Mouse (Mus musculus) liver, embryonic 16.5 days (tissue): Measurements from ENCODE around the gene Tubb5. TPM values are rescaled to one million over a fixed set of nuclear protein-coding genes. Genes with fewer than 3 reads are reported as not detected.

Source experiments
- ATAC-seq: fragments of 200-750 bp; cut with Nextera tagmentation; 2 replicates; pipeline ENCODE4 v1.8.0; 2017; ENCODE audit warnings: low read depth, mild to moderate bottlenecking, moderate number of reproducible peaks, moderate library complexity
- H3K27ac ChIP-seq: fragments of 300-500 bp; sonication (generic); 2 replicates; pipeline ENCODE4 v1.5.1; 2014; ENCODE audit warnings: mild to moderate bottlenecking, low read length
- H3K27me3 ChIP-seq: fragments of 300-500 bp; sonication (generic); 2 replicates; pipeline ENCODE4 v1.6.1; 2014; ENCODE audit warnings: low read depth, low read length, mixed read lengths; ENCODE audit not compliant: control insufficient read depth, insufficient read depth
- H3K36me3 ChIP-seq: fragments of 300-500 bp; sonication (generic); 2 replicates; pipeline ENCODE4 v1.6.1; 2014; ENCODE audit warnings: mild to moderate bottlenecking; ENCODE audit not compliant: control insufficient read depth, insufficient read depth
- H3K4me1 ChIP-seq: fragments of 300-500 bp; sonication (generic); 2 replicates; pipeline ENCODE4 v1.6.1; 2014; ENCODE audit warnings: low read depth, low read length, mixed read lengths; ENCODE audit not compliant: control insufficient read depth
- H3K4me2 ChIP-seq: fragments of 300-500 bp; sonication (generic); 2 replicates; pipeline ENCODE4 v1.6.1; 2014; ENCODE audit warnings: low read depth, low read length, mixed read lengths
- H3K4me3 ChIP-seq: fragments of 300-500 bp; sonication (generic); 2 replicates; pipeline ENCODE4 v1.5.1; 2014; ENCODE audit warnings: low read depth, mild to moderate bottlenecking, low read length
- H3K9ac ChIP-seq: fragments of 300-500 bp; sonication (generic); 2 replicates; pipeline ENCODE4 v1.6.1; 2014; ENCODE audit warnings: low read depth, low read length
- H3K9me3 ChIP-seq: fragments of 300-500 bp; sonication (generic); replicated peaks from 2 replicates; pipeline ENCODE4 v1.6.1; 2016; ENCODE audit warnings: low read length; ENCODE audit not compliant: control insufficient read depth
- whole genome bisulfite sequencing: fragments of 180-500 bp; shearing (Covaris S2); extraction: QIAGEN DNeasy Blood & Tissue Kit; methylation state at CpG from one replicate; pipeline ENCODE4 v1.1.7; 2014; ENCODE audit not compliant: insufficient replicate concordance; 5-methylcytosine and 5-hydroxymethylcytosine counted together
- polyA plus RNA-seq: library from polyadenylated mRNA; unstranded; fragments of >200 nt; fragmentation: Nextera tagmentation; extraction: Ambion mirVana; gene quantifications from 2 replicates; pipeline ENCODE4 v1.2.1, GENCODE M21; 2015

The Tubb5 gene
- polyA plus RNA-seq, 1 experiment from 2014 or later = 328 TPM

DNA sequence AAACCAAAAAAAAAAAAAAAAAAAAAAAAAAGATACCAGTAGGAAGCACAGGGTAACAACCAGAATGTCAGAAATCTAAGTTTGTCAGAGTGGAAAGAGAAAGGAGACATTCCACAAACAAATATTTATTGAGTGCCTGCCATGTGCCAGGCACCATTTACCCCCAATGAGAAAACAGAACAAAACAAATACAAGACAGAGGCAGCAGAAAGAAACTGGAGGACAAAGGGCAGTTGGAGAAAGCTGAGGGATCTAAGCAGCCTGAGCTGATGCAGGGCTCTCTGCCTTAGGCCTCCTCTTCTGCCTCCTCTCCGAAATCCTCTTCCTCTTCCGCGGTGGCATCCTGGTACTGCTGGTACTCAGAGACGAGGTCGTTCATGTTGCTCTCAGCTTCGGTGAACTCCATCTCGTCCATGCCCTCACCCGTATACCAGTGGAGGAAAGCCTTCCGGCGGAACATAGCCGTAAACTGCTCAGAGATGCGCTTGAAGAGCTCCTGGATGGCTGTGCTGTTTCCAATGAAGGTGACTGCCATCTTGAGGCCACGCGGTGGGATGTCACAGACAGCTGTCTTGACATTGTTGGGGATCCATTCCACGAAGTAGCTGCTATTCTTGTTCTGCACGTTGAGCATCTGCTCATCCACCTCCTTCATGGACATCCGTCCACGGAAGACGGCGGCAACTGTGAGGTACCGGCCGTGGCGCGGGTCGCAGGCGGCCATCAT lies 3.2 kb downstream of the Tubb5 start:
- no peak for ATAC-seq
- H3K4me2 ChIP-seq = peak overlapping the region; percentile 91
- peak overlapping the region; percentile 28; the same call in 1 of the 2 replicates for H3K9ac ChIP-seq
- H3K4me3 ChIP-seq = peak overlapping the region; percentile 78
- H3K36me3 ChIP-seq = peaks cover 43% of the 10 kb centered on the region
- WGBS = 74% methylated on average over 26 of the region's 26 CpGs
- 0 out of 2 replicates have a peak overlapping the region, but pooled peaks have one; percentile 13 for H3K27ac ChIP-seq
- H3K27me3 ChIP-seq = no peaks in the 10 kb centered on the region
- no peaks in the 10 kb centered on the region for H3K9me3 ChIP-seq
- H3K4me1 ChIP-seq = peaks cover 51% of the 10 kb centered on the region

- Histone ChIP-seq H3K27ac (peak overlapping the region; percentile 10; the same call in 1 of the 2 replicates), H3K36me3 (peaks cover 43% of the 10 kb centered on the region), H3K4me3 (no peak overlapping the region), H3K9me3 (no peaks in the 10 kb centered on the region), H3K27me3 (no peaks in the 10 kb centered on the region), H3K4me2 (no peak overlapping the region), H3K9ac (no peak overlapping the region), H3K4me1 (peaks cover 48% of the 10 kb centered on the region)
- no peak for ATAC-seq
- WGBS = 62% methylated on average over 5 of the region's 5 CpGs
These were observed 4.2 kb downstream of the Tubb5 start for GRCm38 (mm10) chr17:35833894-35834293.

DNA sequence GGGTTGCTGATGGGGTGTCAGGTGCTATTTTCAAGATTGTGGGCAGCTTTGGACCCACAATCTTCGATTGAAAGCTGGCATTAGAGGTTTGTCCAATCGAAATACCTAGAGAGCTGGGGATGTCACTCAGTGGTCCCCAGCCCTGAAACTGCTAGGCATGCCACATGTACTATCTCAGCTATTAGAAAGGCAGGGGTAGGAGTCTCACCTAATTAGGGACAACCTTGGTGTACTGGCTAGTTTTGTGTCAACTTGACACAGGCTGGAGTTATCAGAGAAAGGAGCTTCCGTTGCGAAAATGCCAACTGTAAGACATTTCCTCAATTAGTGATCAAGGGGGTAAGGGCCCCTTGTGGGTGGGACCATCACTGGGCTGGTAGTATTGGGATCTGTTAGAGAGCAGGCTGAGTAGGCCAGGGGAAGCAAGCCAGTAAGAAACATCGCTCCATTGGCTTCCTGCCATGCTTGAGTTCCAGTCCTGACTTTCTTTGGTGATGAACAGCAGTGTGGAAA lies 4.8 kb downstream of the Tubb5 start:
- ATAC-seq = no peak
- Histone ChIP-seq H3K4me1 (peaks cover 44% of the 10 kb centered on the region), H3K27me3 (no peaks in the 10 kb centered on the region), H3K4me2 (no peak overlapping the region), H3K9ac (no peak overlapping the region), H3K9me3 (no peaks in the 10 kb centered on the region), H3K4me3 (no peak overlapping the region), H3K36me3 (peaks cover 43% of the 10 kb centered on the region), H3K27ac (no peak overlapping the region; the same call in 1 of the 2 replicates)
- WGBS = 15% methylated on average over 5 of the region's 5 CpGs

DNA sequence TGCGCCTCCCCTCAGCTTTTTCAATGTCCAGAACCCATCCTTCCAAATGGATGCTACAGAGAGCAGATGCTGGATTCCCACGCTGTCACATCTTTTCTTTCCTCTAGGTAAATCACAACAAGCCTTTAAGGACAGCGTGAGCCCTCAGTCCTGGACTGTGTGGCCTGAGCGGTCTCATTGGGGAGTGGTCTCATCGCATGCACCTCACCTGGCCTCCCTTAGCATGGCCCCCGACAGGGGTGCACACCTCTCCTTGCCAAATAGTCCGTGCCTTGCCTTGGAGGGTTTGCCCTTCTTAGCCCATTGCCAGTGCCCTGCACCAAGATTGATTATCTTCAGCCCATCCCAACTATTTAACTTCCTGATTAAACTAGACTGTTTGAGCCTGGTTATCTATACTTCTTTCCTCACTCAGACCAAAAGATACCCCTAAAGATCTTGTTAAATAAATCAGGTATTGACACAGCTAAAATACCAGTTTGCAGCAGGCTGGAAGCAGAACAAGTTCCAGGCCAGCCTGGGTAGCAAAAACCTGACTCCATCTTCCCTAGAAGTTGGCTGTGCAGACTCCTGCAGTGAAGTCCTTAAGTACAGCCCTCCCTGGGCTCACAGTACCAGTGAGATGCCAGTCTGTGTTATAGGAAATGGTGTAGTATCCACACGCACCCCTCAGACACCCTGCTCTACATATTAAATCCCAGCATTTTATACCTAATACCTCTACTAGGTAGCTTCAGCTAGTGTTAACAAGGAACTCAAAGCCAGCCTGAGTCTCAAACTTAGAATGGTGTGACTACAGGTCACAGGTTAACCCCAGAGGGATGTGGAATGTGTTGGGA lies 5.5 kb downstream of the Tubb5 start:
- H3K4me3 ChIP-seq = no peak overlapping the region
- peaks cover 49% of the 10 kb centered on the region for H3K36me3 ChIP-seq
- no peak overlapping the region; the same call in 1 of the 2 replicates for H3K27ac ChIP-seq
- H3K9ac ChIP-seq = no peak overlapping the region
- ATAC-seq = no peak
- H3K27me3 ChIP-seq = no peaks in the 10 kb centered on the region
- 66% methylated on average over 8 of the region's 8 CpGs for WGBS
- H3K4me1 ChIP-seq = peaks cover 44% of the 10 kb centered on the region
- no peak overlapping the region for H3K4me2 ChIP-seq
- H3K9me3 ChIP-seq = no peaks in the 10 kb centered on the region

DNA sequence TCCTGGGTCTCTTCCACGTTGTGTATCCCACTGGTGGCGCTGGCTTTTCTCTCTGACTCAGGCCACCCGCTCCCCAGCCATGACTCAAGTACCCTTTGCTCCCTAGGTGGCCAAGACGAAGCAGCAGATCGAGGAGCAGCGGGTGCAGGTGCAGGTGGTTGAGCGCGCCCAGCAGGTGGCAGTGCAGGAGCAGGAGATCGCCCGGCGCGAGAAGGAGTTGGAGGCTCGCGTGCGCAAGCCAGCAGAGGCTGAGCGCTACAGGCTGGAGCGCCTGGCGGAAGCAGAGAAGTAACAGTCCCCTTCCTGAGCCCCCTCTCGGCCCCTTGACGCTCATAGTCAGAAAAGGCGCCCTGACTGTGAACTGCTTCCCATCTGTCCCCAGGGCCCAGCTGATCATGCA lies 8.4 kb downstream of the Tubb5 start:
- H3K27me3 ChIP-seq = no peaks in the 10 kb centered on the region
- peaks cover 34% of the 10 kb centered on the region for H3K36me3 ChIP-seq
- 3% methylated on average over 21 of the region's 21 CpGs for WGBS
- H3K9ac ChIP-seq = peak overlapping the region; percentile 17; the same call in 1 of the 2 replicates
- peak overlapping the region; percentile 28; the same call in 1 of the 2 replicates for H3K4me2 ChIP-seq
- ATAC-seq = peak; percentile 75
- H3K27ac ChIP-seq = no peak overlapping the region
- H3K4me1 ChIP-seq = peaks cover 31% of the 10 kb centered on the region
- no peaks in the 10 kb centered on the region for H3K9me3 ChIP-seq
- H3K4me3 ChIP-seq = no peak overlapping the region

- H3K36me3 ChIP-seq = peaks cover 12% of the 10 kb centered on the region
- no peaks in the 10 kb centered on the region for H3K9me3 ChIP-seq
- WGBS = 71% methylated on average over 13 of the region's 13 CpGs
- no peaks in the 10 kb centered on the region for H3K27me3 ChIP-seq
- ATAC-seq = no peak
- peaks cover 51% of the 10 kb centered on the region for H3K4me1 ChIP-seq
- peak overlapping the region; percentile 96 for H3K4me2 ChIP-seq
- peak overlapping the region; percentile 96 for H3K27ac ChIP-seq
- peak overlapping the region; percentile 27; the same call in 1 of the 2 replicates for H3K9ac ChIP-seq
- H3K4me3 ChIP-seq = no peak overlapping the region
These were observed 12.8 kb downstream of the Tubb5 start for GRCm38 (mm10) chr17:35825109-35825850.

DNA sequence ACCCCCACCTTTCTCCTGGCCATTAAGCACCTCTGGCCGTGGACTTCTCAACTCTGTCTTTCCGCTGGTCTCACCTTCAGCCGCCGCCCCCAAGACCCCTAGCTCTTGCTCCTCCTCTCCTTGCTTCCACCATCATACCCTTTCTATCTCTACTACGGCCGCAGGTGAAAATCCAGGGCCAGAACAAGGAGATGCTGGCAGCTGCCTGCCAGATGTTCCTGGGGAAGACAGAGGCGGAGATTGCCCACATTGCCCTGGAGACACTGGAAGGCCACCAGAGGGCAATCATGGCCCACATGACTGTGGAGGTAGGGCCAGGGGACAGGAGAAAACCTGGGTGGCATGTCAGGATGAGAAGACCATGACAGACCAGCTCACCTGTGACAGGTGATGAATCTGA lies 13.7 kb downstream of the Tubb5 start:
- Histone ChIP-seq H3K27ac (peak overlapping the region; percentile 96), H3K4me3 (peak overlapping the region; percentile 84), H3K36me3 (peaks cover 12% of the 10 kb centered on the region), H3K9me3 (no peaks in the 10 kb centered on the region), H3K4me1 (peaks cover 50% of the 10 kb centered on the region), H3K27me3 (no peaks in the 10 kb centered on the region), H3K4me2 (peak overlapping the region; percentile 96), H3K9ac (peak overlapping the region; percentile 85)
- 67% methylated on average over 7 of the region's 7 CpGs for WGBS
- ATAC-seq = no peak
